ENCODE assay signal across 19 mouse cellular contexts in the genomic region with DNA sequence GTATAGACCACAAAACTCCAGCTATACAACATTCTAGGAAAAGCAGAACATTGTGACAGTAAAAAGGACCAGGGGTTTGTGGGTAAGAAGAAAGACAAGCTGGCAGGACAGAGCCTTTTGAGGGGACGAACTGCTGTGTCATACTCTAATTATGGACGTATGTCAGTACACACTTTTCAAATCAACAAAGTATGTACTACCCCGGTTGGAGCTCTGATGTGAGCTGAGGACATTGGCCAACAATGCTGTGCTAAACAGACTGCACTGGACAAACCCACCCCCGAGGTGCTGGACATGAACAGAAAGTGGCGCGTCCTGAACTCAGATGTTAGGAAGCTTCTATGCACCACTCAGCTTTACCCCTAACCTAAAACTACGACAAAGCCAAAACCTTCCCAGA. TPM values are rescaled to one million over a fixed set of nuclear protein-coding genes. Genes with fewer than 3 reads are reported as not detected.
DNase-seq lines count a peak whose midpoint lies in the region; ATAC-seq lines count a peak whose summit lies in the region.
"Had no signal": no experiment of that assay in that cellular context is flagged by ENCODE, and none has a peak within 500 bp of the region (broad histone marks: within the 10 kb centered on the region; RNA-seq: fewer than 3 reads in every experiment).

No protein-coding gene starts in this region.

- ATAC-seq in forebrain, embryonic 15.5 days (replicated peaks): no peak
- no peak for ATAC-seq in forebrain, embryonic 11.5 days (replicated peaks; ENCODE audit: low FRiP score)
- no peak for ATAC-seq in limb, embryonic 12.5 days (ENCODE audit: insufficient number of reproducible peaks, insufficient read depth, low FRiP score, low TSS enrichment, low read depth)
- no peak for ATAC-seq in midbrain, embryonic 13.5 days
- ATAC-seq in midbrain, embryonic 15.5 days (replicated peaks): no peak

- DNase-seq in forebrain, embryonic 11.5 days (ENCODE audit: low spot score): no peak
- DNase-seq in limb, embryonic 10.5 days (ENCODE audit: low spot score): no peak
- no peak for DNase-seq in left cerebral cortex, adult 9 months (ENCODE audit: low spot score in 2 of 2)
- no peak for DNase-seq in urinary bladder, postnatal 25 days (ENCODE audit: low spot score)
- DNase-seq: adrenal gland, postnatal 14 days; cerebellum, postnatal 10 days; kidney, adult 8-10 months; kidney, postnatal 14 days; layer of hippocampus, postnatal 36 days; lung, postnatal 36 days; thymus, postnatal 36 days had no signal

- H3K4me3 ChIP-seq in forebrain, embryonic 15.5 days: no peak overlapping the region
- H3K4me3 ChIP-seq in forebrain, embryonic 11.5 days (ENCODE audit: low read depth, low read length): no peak overlapping the region
- H3K4me3 ChIP-seq in limb, embryonic 12.5 days (replicated peaks): no peak overlapping the region
- no peak overlapping the region for H3K4me3 ChIP-seq in limb, embryonic 10.5 days
- H3K4me3 ChIP-seq in midbrain, embryonic 13.5 days (replicated peaks): no peak overlapping the region
- H3K4me3 ChIP-seq in midbrain, embryonic 15.5 days: no peak overlapping the region
- H3K4me3 ChIP-seq: embryonic facial prominence, embryonic 13.5 days; heart, embryonic 15.5 days; layer of hippocampus, adult 2 months had no signal

- H3K36me3 ChIP-seq in forebrain, embryonic 15.5 days: no peaks in the 10 kb centered on the region
- H3K36me3 ChIP-seq in forebrain, embryonic 11.5 days (ENCODE audit: control insufficient read depth, insufficient read depth, low read length): no peaks in the 10 kb centered on the region
- no peaks in the 10 kb centered on the region for H3K36me3 ChIP-seq in limb, embryonic 12.5 days
- H3K36me3 ChIP-seq in limb, embryonic 10.5 days: 0 out of 2 replicates have a peak, but pooled peaks cover 5% of the 10 kb centered on the region
- H3K36me3 ChIP-seq in midbrain, embryonic 13.5 days: no peaks in the 10 kb centered on the region
- H3K36me3 ChIP-seq in midbrain, embryonic 15.5 days (replicated peaks): no peaks in the 10 kb centered on the region
- H3K36me3 ChIP-seq: G1E; heart, embryonic 15.5 days had no signal

- 83% methylated on average over 7 of the region's 7 CpGs for WGBS in forebrain, embryonic 15.5 days
- WGBS in forebrain, embryonic 11.5 days: 89% methylated on average over 7 of the region's 7 CpGs
- 86% methylated on average over 7 of the region's 7 CpGs for WGBS in limb, embryonic 12.5 days
- WGBS in limb, embryonic 10.5 days: 88% methylated on average over 7 of the region's 7 CpGs
- WGBS in midbrain, embryonic 13.5 days: 88% methylated on average over 7 of the region's 7 CpGs
- WGBS in midbrain, embryonic 15.5 days: 87% methylated on average over 7 of the region's 7 CpGs

- H3K9ac ChIP-seq in forebrain, embryonic 15.5 days (replicated peaks): no peak overlapping the region
- no peak overlapping the region for H3K9ac ChIP-seq in forebrain, embryonic 11.5 days (ENCODE audit: low read length)
- no peak overlapping the region for H3K9ac ChIP-seq in limb, embryonic 12.5 days (replicated peaks)
- H3K9ac ChIP-seq in midbrain, embryonic 13.5 days (replicated peaks): no peak overlapping the region
- H3K9ac ChIP-seq in midbrain, embryonic 15.5 days: no peak overlapping the region
- H3K9ac ChIP-seq: embryonic facial prominence, embryonic 13.5 days; heart, embryonic 15.5 days had no signal

- peaks cover 17% of the 10 kb centered on the region for H3K4me1 ChIP-seq in forebrain, embryonic 15.5 days
- peaks cover 8% of the 10 kb centered on the region; the same call in 1 of the 2 replicates for H3K4me1 ChIP-seq in forebrain, embryonic 11.5 days (replicated peaks; ENCODE audit: control insufficient read depth, insufficient read depth, low read length)
- peaks cover 24% of the 10 kb centered on the region for H3K4me1 ChIP-seq in limb, embryonic 12.5 days (replicated peaks)
- peaks cover 21% of the 10 kb centered on the region for H3K4me1 ChIP-seq in limb, embryonic 10.5 days
- H3K4me1 ChIP-seq in midbrain, embryonic 13.5 days (replicated peaks): peaks cover 22% of the 10 kb centered on the region
- H3K4me1 ChIP-seq in midbrain, embryonic 15.5 days: peaks cover 20% of the 10 kb centered on the region

- no peaks in the 10 kb centered on the region for H3K27me3 ChIP-seq in forebrain, embryonic 15.5 days
- H3K27me3 ChIP-seq in forebrain, embryonic 11.5 days (ENCODE audit: control insufficient read depth, insufficient read depth, low read length): no peaks in the 10 kb centered on the region
- no peaks in the 10 kb centered on the region for H3K27me3 ChIP-seq in limb, embryonic 12.5 days
- H3K27me3 ChIP-seq in limb, embryonic 10.5 days (ENCODE audit: low read depth, poor library complexity, severe bottlenecking): no peaks in the 10 kb centered on the region
- H3K27me3 ChIP-seq in midbrain, embryonic 13.5 days: no peaks in the 10 kb centered on the region
- no peaks in the 10 kb centered on the region for H3K27me3 ChIP-seq in midbrain, embryonic 15.5 days (replicated peaks)
- H3K27me3 ChIP-seq: embryonic facial prominence, embryonic 13.5 days; heart, embryonic 15.5 days had no signal

- no peak overlapping the region for H3K4me2 ChIP-seq in forebrain, embryonic 15.5 days (replicated peaks)
- no peak overlapping the region for H3K4me2 ChIP-seq in forebrain, embryonic 11.5 days (ENCODE audit: low read depth, low read length, severe bottlenecking)
- H3K4me2 ChIP-seq in limb, embryonic 12.5 days: no peak overlapping the region
- H3K4me2 ChIP-seq in midbrain, embryonic 13.5 days (replicated peaks): no peak overlapping the region
- H3K4me2 ChIP-seq in midbrain, embryonic 15.5 days: no peak overlapping the region
- H3K4me2 ChIP-seq: embryonic facial prominence, embryonic 13.5 days; heart, embryonic 15.5 days had no signal

- H3K9me3 ChIP-seq in forebrain, embryonic 15.5 days: no peaks in the 10 kb centered on the region
- no peaks in the 10 kb centered on the region for H3K9me3 ChIP-seq in forebrain, embryonic 11.5 days (ENCODE audit: control insufficient read depth, low read length)
- H3K9me3 ChIP-seq in limb, embryonic 12.5 days: no peaks in the 10 kb centered on the region
- no peaks in the 10 kb centered on the region for H3K9me3 ChIP-seq in limb, embryonic 10.5 days (replicated peaks)
- H3K9me3 ChIP-seq in midbrain, embryonic 13.5 days: no peaks in the 10 kb centered on the region
- no peaks in the 10 kb centered on the region for H3K9me3 ChIP-seq in midbrain, embryonic 15.5 days
- H3K9me3 ChIP-seq: embryonic facial prominence, embryonic 13.5 days; heart, embryonic 15.5 days had no signal

- peak overlapping the region; percentile 73; the same call in 1 of the 2 replicates for H3K27ac ChIP-seq in forebrain, embryonic 15.5 days (replicated peaks)
- H3K27ac ChIP-seq in forebrain, embryonic 11.5 days (ENCODE audit: low read depth, low read length): no peak overlapping the region
- 0 out of 2 replicates have a peak overlapping the region, but pooled peaks have one; percentile 14 for H3K27ac ChIP-seq in limb, embryonic 12.5 days
- H3K27ac ChIP-seq in limb, embryonic 10.5 days: no peak overlapping the region
- H3K27ac ChIP-seq in midbrain, embryonic 13.5 days: 0 out of 2 replicates have a peak overlapping the region, but pooled peaks have one; percentile 46
- no peak overlapping the region for H3K27ac ChIP-seq in midbrain, embryonic 15.5 days
- H3K27ac ChIP-seq: embryonic facial prominence, embryonic 13.5 days; heart, embryonic 15.5 days; layer of hippocampus, adult 2 months had no signal

RNA-seq across cellular contexts. Expression of gene Hhat, which starts 14.3 kb away (rescaled TPM):
- polyA plus RNA-seq in forebrain, embryonic 15.5 days (2015; fragmentation: Nextera tagmentation; extraction: Ambion mirVana): 2.0 and 2.7 TPM in 2 replicates
- polyA plus RNA-seq in forebrain, embryonic 11.5 days (2014; fragmentation: Nextera tagmentation; extraction: Ambion mirVana): 6.2 and 8.0 TPM in 2 replicates
- 10.8 and 12.0 TPM in 2 replicates for polyA plus RNA-seq in limb, embryonic 12.5 days (2016; fragmentation: Nextera tagmentation; extraction: Ambion mirVana)
- polyA plus RNA-seq in limb, embryonic 10.5 days (2016; fragmentation: Nextera tagmentation; extraction: Ambion mirVana): 13.2 and 13.7 TPM in 2 replicates
- 5.5 and 5.9 TPM in 2 replicates for polyA plus RNA-seq in midbrain, embryonic 13.5 days (2015; fragmentation: Nextera tagmentation; extraction: Ambion mirVana)
- 3.4 and 3.9 TPM in 2 replicates for polyA plus RNA-seq in midbrain, embryonic 15.5 days (2015; fragmentation: Nextera tagmentation; extraction: Ambion mirVana)
- polyA plus RNA-seq: G1E had no signal

Comparison
In these comparisons a context has a peak if more than half of its experiments do, and no peak if none do; other contexts are left out.
1. H3K27ac ChIP-seq: peak in forebrain, embryonic 15.5 days (single experiment), limb, embryonic 12.5 days (single experiment) and midbrain, embryonic 13.5 days (single experiment); none in forebrain, embryonic 11.5 days (single experiment), limb, embryonic 10.5 days (single experiment) and midbrain, embryonic 15.5 days (single experiment).